Mouse (Mus musculus) intestine, postnatal 0 days (tissue): Measurements from ENCODE around the gene Syt13. TPM values are rescaled to one million over a fixed set of nuclear protein-coding genes. Genes with fewer than 3 reads are reported as not detected.

ENCODE experiments used
- ATAC-seq: fragments of 200-750 bp; cut with Nextera tagmentation; 2 replicates; pipeline ENCODE4 v1.8.0; 2017; ENCODE audit warnings: mild to moderate bottlenecking, moderate TSS enrichment, moderate library complexity
- H3K27ac ChIP-seq: fragments of 300-500 bp; sonication (generic); 2 replicates; pipeline ENCODE4 v1.5.1; 2014; ENCODE audit warnings: mild to moderate bottlenecking, low read depth, low read length, moderate library complexity
- H3K27me3 ChIP-seq: fragments of 300-500 bp; sonication (generic); replicated peaks from 2 replicates; pipeline ENCODE4 v1.6.1; 2014; ENCODE audit warnings: low read length, mixed read lengths; ENCODE audit not compliant: control insufficient read depth, insufficient read depth
- H3K36me3 ChIP-seq: fragments of 300-500 bp; sonication (generic); 2 replicates; pipeline ENCODE4 v1.6.1; 2014; ENCODE audit warnings: mild to moderate bottlenecking, moderate library complexity; ENCODE audit not compliant: control insufficient read depth, insufficient read depth
- H3K4me1 ChIP-seq: fragments of 300-500 bp; sonication (generic); replicated peaks from 2 replicates; pipeline ENCODE4 v1.6.1; 2014; ENCODE audit warnings: antibody characterized with exemption, low read length, mixed read lengths; ENCODE audit not compliant: control insufficient read depth, insufficient read depth
- H3K4me2 ChIP-seq: fragments of 300-500 bp; sonication (generic); replicated peaks from 2 replicates; pipeline ENCODE4 v1.6.1; 2014; ENCODE audit warnings: low read depth, mild to moderate bottlenecking, moderate library complexity
- H3K4me3 ChIP-seq: fragments of 300-500 bp; sonication (generic); 2 replicates; pipeline ENCODE4 v1.5.1; 2014; ENCODE audit warnings: low read depth, low read length
- H3K9ac ChIP-seq: fragments of 300-500 bp; sonication (generic); 2 replicates; pipeline ENCODE4 v1.6.1; 2014; ENCODE audit warnings: mild to moderate bottlenecking, low read depth, low read length
- H3K9me3 ChIP-seq: fragments of 300-500 bp; sonication (generic); 2 replicates; pipeline ENCODE4 v1.6.1; 2016; ENCODE audit warnings: mixed run types; ENCODE audit not compliant: control insufficient read depth
- CTCF ChIP-seq: sonication (generic); IDR thresholded peaks from 2 replicates; pipeline ENCODE4 v1.5.1; 2016; ENCODE audit warnings: low read depth, mild to moderate bottlenecking, control low read depth, antibody characterized with exemption, moderate library complexity
- WGBS: fragments of 180-500 bp; shearing (Covaris S2); extraction: QIAGEN DNeasy Blood & Tissue Kit; methylation state at CpG from one replicate; pipeline ENCODE4 v1.1.7; 2014; 5-methylcytosine and 5-hydroxymethylcytosine counted together
- polyA plus RNA-seq: library from polyadenylated mRNA; unstranded; fragments of >200 nt; fragmentation: Nextera tagmentation; extraction: Ambion mirVana; gene quantifications from 2 replicates; pipeline ENCODE4 v1.2.1, GENCODE M21; 2015

The Syt13 gene
- polyA plus RNA-seq, 1 experiment from 2014 or later, result 2.5 TPM

DNA sequence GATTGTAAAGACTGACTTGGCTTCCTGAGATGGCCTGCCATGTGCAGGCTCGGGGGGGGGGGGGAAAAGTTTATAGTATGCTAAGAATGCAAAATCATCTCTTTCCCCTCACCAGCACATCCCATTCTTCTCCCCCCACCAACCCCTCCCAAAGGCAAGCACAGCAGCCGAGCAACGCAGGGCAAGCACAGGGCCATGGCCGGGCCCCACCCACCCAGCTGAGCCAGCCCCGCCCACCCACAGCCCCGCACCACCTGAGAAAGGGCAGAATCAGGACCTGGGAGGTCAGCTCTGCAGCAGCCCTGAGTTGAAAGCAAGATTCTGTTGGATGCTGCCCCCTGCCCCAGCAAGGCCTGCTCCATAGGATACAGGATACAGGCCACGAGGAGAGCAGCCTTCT lies 70.7 kb downstream of the Syt13 start:
- Histone ChIP-seq H3K4me2 (no peak overlapping the region), H3K4me1 (0 out of 2 replicates have a peak, but pooled peaks cover 3% of the 10 kb centered on the region), H3K27ac (no peak overlapping the region), H3K36me3 (peaks cover 29% of the 10 kb centered on the region; the same call in 1 of the 2 replicates), H3K27me3 (no peaks in the 10 kb centered on the region), H3K9me3 (no peaks in the 10 kb centered on the region), H3K4me3 (no peak overlapping the region), H3K9ac (no peak overlapping the region)
- 36% methylated on average over 7 of the region's 7 CpGs for WGBS
- no peak for TF ChIP-seq CTCF
- no peak for ATAC-seq

DNA sequence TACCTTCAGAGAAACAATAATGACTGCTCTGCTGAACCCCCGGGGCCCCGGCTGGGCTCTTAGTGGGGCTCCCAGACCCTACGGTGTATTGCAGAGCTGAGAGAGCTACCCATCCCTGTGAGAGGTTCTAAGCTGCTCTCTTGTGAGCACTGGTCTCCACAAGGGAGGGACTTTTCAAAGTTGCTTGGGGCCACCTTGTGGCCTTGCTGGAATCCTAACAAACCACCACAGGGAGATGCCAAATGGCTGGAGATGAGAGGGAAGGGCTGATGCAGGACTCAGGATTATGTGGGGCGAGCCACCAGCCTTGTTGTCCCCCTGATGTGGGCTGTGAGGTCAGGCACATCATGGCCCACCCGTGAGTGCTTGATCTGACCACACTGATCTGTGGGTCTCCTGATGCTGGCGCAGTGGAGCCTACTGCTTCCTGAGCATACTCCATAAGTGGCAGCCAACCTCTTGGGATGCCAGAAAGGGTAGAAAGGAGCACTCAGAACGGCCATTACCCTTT lies 72.3 kb downstream of the Syt13 start:
- Histone ChIP-seq H3K9me3 (no peaks in the 10 kb centered on the region), H3K4me2 (no peak overlapping the region), H3K27ac (no peak overlapping the region; the same call in 1 of the 2 replicates), H3K36me3 (peaks cover 38% of the 10 kb centered on the region), H3K27me3 (no peaks in the 10 kb centered on the region), H3K9ac (no peak overlapping the region; the same call in 1 of the 2 replicates), H3K4me3 (no peak overlapping the region), H3K4me1 (0 out of 2 replicates have a peak, but pooled peaks cover 3% of the 10 kb centered on the region)
- WGBS, result 86% methylated on average over 7 of the region's 7 CpGs
- TF ChIP-seq CTCF, result 0 out of 2 replicates have a peak, but pooled peaks have one; percentile 32
- ATAC-seq, result no peak

DNA sequence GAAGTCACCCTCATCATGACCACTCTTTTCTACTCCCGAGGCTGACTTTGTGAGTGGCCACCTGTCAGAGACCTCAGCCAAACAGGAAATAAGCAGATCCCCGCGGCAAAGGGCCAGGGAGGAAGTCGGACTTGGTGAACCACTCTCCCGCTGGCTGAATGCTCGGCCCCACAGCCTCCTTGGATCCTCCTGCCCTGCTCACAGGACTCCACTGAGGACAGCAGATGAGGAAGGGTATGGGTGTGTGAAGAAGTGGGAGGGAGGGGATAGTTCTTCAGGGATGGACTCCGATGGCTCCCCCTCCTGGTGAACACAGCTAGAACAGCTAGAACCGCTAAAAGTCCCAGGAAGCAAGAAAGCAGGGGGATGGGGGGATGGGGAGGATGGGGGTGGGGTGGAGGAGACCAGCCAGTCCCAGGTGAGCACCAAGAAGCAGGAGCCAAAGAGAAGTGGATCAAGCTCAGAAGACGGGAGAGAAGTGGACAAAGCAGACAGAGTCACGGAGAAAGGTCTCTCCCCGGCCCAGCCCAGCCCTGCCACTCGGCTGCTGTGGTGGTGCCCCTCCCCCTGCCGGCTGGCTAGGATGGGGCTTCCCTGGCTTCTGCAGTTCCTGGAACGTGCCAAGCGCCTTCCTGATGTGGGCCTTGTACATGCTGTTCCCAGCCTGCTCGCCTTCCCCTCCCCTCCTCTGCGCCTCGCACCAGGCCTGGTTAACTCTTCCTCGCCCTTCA lies 73.2 kb downstream of the Syt13 start:
- peaks cover 47% of the 10 kb centered on the region for H3K36me3 ChIP-seq
- 12% methylated on average over 18 of the region's 19 CpGs for WGBS
- no peak overlapping the region for H3K4me3 ChIP-seq
- ATAC-seq, result peak; percentile 77
- 0 out of 2 replicates have a peak, but pooled peaks cover 3% of the 10 kb centered on the region for H3K4me1 ChIP-seq
- TF ChIP-seq CTCF, result peak; percentile 68
- H3K4me2 ChIP-seq, result peak overlapping the region; percentile 44
- H3K27me3 ChIP-seq, result no peaks in the 10 kb centered on the region
- peak overlapping the region; percentile 36 for H3K27ac ChIP-seq
- H3K9me3 ChIP-seq, result no peaks in the 10 kb centered on the region
- H3K9ac ChIP-seq, result peak overlapping the region; percentile 17; the same call in 1 of the 2 replicates

DNA sequence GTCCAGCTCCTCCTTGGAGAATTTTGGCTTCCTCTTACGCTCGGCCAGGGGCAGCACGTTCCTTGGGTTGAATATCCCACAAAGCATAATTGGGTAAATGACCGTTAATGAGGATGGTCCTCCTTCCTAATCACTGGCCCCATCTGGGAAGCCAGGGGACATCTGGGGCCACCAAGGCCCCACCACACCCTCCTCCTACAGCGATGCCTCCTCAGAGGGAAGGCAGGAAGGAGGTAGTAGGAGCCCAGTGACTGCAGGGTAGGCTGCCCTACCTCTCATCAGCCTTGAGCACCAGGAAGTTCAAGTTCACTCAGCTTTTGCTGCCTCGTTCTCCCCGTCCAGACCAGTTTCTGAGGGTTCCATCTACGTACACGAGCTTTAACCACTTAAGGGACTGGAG lies 74.7 kb downstream of the Syt13 start:
- no peak overlapping the region for H3K9ac ChIP-seq
- H3K36me3 ChIP-seq, result peaks cover 48% of the 10 kb centered on the region
- no peak for TF ChIP-seq CTCF
- 0 out of 2 replicates have a peak, but pooled peaks cover 3% of the 10 kb centered on the region for H3K4me1 ChIP-seq
- 86% methylated on average over 9 of the region's 9 CpGs for WGBS
- no peak overlapping the region for H3K4me2 ChIP-seq
- no peak overlapping the region for H3K4me3 ChIP-seq
- no peaks in the 10 kb centered on the region for H3K9me3 ChIP-seq
- no peaks in the 10 kb centered on the region for H3K27me3 ChIP-seq
- ATAC-seq, result no peak
- no peak overlapping the region for H3K27ac ChIP-seq

DNA sequence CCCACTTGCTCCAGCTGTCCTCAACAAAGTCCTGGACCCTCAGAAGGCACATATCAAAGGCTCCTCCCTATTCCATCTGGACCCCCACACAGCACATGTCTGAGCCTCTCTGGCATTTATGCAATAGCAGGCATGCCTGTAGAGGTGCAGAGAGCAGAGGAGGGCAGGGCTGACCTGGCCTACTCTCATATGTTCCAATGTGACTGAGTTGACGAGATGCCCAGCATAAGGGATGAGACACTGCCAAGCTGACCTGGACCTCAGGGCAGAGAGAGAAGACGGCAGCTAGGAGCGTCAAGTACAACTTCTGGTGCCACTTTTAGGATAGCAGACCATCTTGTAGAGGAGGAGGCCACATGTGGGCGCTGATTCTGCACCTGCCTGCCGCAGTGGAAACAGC lies 77.1 kb downstream of the Syt13 start:
- Histone ChIP-seq H3K9me3 (no peaks in the 10 kb centered on the region), H3K36me3 (peaks cover 37% of the 10 kb centered on the region)

DNA sequence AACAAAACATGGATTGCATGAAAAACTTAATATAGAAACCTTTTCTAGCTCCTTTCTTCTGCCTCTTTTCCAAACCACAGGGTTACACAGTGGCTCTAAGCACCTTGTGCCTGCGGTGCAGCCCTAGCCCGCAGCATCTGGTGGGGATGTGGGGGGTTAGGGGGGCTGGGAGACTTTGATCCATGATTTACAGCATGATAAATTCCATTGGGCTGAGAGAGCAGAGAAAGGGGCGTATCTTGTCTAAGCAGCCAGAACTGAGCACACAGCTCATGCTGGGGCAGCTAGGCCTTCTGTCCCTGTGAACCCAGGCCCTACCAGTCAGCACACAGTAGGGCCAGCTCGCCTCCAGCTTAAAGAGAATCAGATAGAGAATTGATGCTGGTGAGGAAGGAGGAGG lies 90.1 kb downstream of the Syt13 start:
- WGBS, result 36% methylated on average over 4 of the region's 4 CpGs
- Histone ChIP-seq H3K4me1 (no peaks in the 10 kb centered on the region), H3K27me3 (no peaks in the 10 kb centered on the region), H3K4me2 (no peak overlapping the region), H3K9me3 (no peaks in the 10 kb centered on the region), H3K4me3 (no peak overlapping the region), H3K9ac (no peak overlapping the region), H3K27ac (no peak overlapping the region), H3K36me3 (peaks cover 27% of the 10 kb centered on the region)
- no peak for ATAC-seq
- no peak for TF ChIP-seq CTCF

More for the DNA sequence above, 77.1 kb downstream of the Syt13 start:
- no peak overlapping the region for H3K4me2 ChIP-seq
- no peak overlapping the region for H3K4me3 ChIP-seq
- no peaks in the 10 kb centered on the region for H3K27me3 ChIP-seq
- TF ChIP-seq CTCF, result no peak
- no peak overlapping the region for H3K27ac ChIP-seq
- no peak overlapping the region for H3K9ac ChIP-seq
- 94% methylated on average over 5 of the region's 5 CpGs for WGBS
- ATAC-seq, result no peak
- 0 out of 2 replicates have a peak, but pooled peaks cover 3% of the 10 kb centered on the region for H3K4me1 ChIP-seq

Other genes with a start within 250 kb of the Syt13 start
- 2.3 and 2.6 TPM in 2 replicates for gene Prdm11, start 131.1 kb downstream of the Syt13 start, polyA plus RNA-seq